Mouse (Mus musculus) small intestine, adult 2 months (tissue): ENCODE data around the gene Dact2.

Experiments
- CTCF ChIP-seq: fragments of 200-500 bp; IDR thresholded peaks from 2 replicates; pipeline ENCODE4 v1.5.1; 2012; ENCODE audit warnings: low read depth, mild to moderate bottlenecking, control low read depth, inconsistent platforms, low read length, moderate library complexity, mixed read lengths; ENCODE audit not compliant: insufficient replicate concordance, insufficient read length; ENCODE audit errors: extremely low read depth
- POLR2A ChIP-seq: fragments of 200-500 bp; IDR thresholded peaks from 2 replicates; pipeline ENCODE4 v1.6.1; 2012; ENCODE audit warnings: low read depth, mild to moderate bottlenecking, control low read depth, inconsistent platforms, low read length, moderate library complexity

DNA sequence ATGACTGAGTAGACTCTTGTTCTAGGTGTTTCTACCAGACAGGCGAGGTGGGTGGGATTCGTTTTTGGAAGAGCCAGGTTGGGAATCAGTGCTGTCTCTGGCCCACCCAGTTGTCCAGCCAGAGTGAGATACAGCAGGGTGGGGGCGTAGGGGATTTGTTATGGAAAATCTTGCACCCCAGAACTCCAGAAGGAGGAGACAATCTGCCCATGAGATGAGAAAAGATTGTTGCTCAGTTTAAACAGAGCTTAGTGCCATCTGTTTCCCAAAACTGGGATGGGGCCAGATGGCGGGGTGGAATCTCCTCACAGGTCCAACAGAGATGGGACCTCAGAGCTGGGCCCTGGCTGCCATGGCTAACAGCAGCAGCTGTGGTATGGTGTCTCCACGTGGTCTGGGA lies 28.4 kb downstream of the Dact2 start:
- no peak for TF ChIP-seq POLR2A
- no peak for TF ChIP-seq CTCF
